Mouse (Mus musculus) liver, embryonic 11.5 days (tissue): ENCODE measurements around the gene Pfkp. TPM values are rescaled to one million over a fixed set of nuclear protein-coding genes. Genes with fewer than 3 reads are reported as not detected.

ENCODE experiments used
- ATAC-seq: fragments of 200-750 bp; cut with Nextera tagmentation; replicated peaks from 2 replicates; pipeline ENCODE4 v1.8.0; 2017; ENCODE audit warnings: moderate number of reproducible peaks, mild to moderate bottlenecking, moderate TSS enrichment, moderate library complexity; ENCODE audit not compliant: low FRiP score
- DNase-seq: peaks from one replicate; pipeline ENCODE4 v3.0.0-alpha.2; 2017; ENCODE audit warnings: low spot score
- H3K27ac ChIP-seq: fragments of 300-500 bp; sonication (generic); 2 replicates; pipeline ENCODE4 v1.5.1; 2014; ENCODE audit warnings: mild to moderate bottlenecking, low read depth, low read length, control low read depth
- H3K27me3 ChIP-seq: fragments of 300-500 bp; sonication (generic); replicated peaks from 2 replicates; pipeline ENCODE4 v1.6.1; 2014; ENCODE audit warnings: low read length, mixed read lengths; ENCODE audit not compliant: control insufficient read depth, insufficient read depth
- H3K36me3 ChIP-seq: fragments of 300-500 bp; sonication (generic); 2 replicates; pipeline ENCODE4 v1.6.1; 2014; ENCODE audit warnings: mild to moderate bottlenecking, low read length, moderate library complexity, mixed read lengths; ENCODE audit not compliant: control insufficient read depth, insufficient read depth
- H3K4me1 ChIP-seq: fragments of 300-500 bp; sonication (generic); replicated peaks from 2 replicates; pipeline ENCODE4 v1.6.1; 2014; ENCODE audit warnings: low read length, mixed read lengths; ENCODE audit not compliant: control insufficient read depth, insufficient read depth
- H3K4me2 ChIP-seq: fragments of 300-500 bp; sonication (generic); 2 replicates; pipeline ENCODE4 v1.6.1; 2014; ENCODE audit warnings: mild to moderate bottlenecking, control low read depth, moderate library complexity
- H3K4me3 ChIP-seq: fragments of 300-500 bp; sonication (generic); 2 replicates; pipeline ENCODE4 v1.5.1; 2014; ENCODE audit warnings: low read depth, low read length, control low read depth
- H3K9ac ChIP-seq: fragments of 300-500 bp; sonication (generic); 2 replicates; pipeline ENCODE4 v1.6.1; 2014; ENCODE audit warnings: low read depth, low read length, control low read depth
- H3K9me3 ChIP-seq: fragments of 300-500 bp; sonication (generic); 2 replicates; pipeline ENCODE4 v1.6.1; 2016; ENCODE audit warnings: low read length, inconsistent platforms, mixed read lengths; ENCODE audit not compliant: control insufficient read depth
- WGBS: fragments of 180-500 bp; shearing (Covaris S2); extraction: QIAGEN DNeasy Blood & Tissue Kit; methylation state at CpG from one replicate; pipeline ENCODE4 v1.1.7; 2014; 5-methylcytosine and 5-hydroxymethylcytosine counted together
- polyA plus RNA-seq: library from polyadenylated mRNA; unstranded; fragments of >200 nt; fragmentation: Nextera tagmentation; extraction: Ambion mirVana; gene quantifications from 2 replicates; pipeline ENCODE4 v1.2.1, GENCODE M21; 2014

The Pfkp gene
- polyA plus RNA-seq, 1 experiment from 2014 or later = 27.4 TPM

- Histone ChIP-seq H3K4me3 (no peak overlapping the region), H3K27me3 (no peaks in the 10 kb centered on the region), H3K27ac (no peak overlapping the region), H3K9ac (no peak overlapping the region), H3K36me3 (no peaks in the 10 kb centered on the region), H3K4me2 (no peak overlapping the region), H3K9me3 (no peaks in the 10 kb centered on the region), H3K4me1 (peaks cover 15% of the 10 kb centered on the region)
- no peak for ATAC-seq
- 84% methylated on average over 1 of the region's 1 CpGs for WGBS
- no peak for DNase-seq
Observed at GRCm38 (mm10) chr13:6641497-6641896, 7.1 kb downstream of the Pfkp start.

- Histone ChIP-seq H3K4me1 (peaks cover 18% of the 10 kb centered on the region), H3K9me3 (no peaks in the 10 kb centered on the region), H3K9ac (no peak overlapping the region), H3K27ac (no peak overlapping the region), H3K4me2 (no peak overlapping the region), H3K36me3 (no peaks in the 10 kb centered on the region), H3K27me3 (no peaks in the 10 kb centered on the region), H3K4me3 (no peak overlapping the region)
- no peak for DNase-seq
- ATAC-seq = no peak
- 81% methylated on average over 5 of the region's 5 CpGs for WGBS
Observed at GRCm38 (mm10) chr13:6639507-6640030, 9.0 kb downstream of the Pfkp start.

- H3K9ac ChIP-seq = no peak overlapping the region
- ATAC-seq = no peak
- no peaks in the 10 kb centered on the region for H3K27me3 ChIP-seq
- no peaks in the 10 kb centered on the region for H3K9me3 ChIP-seq
- no peaks in the 10 kb centered on the region for H3K36me3 ChIP-seq
- H3K4me3 ChIP-seq = no peak overlapping the region
- peaks cover 15% of the 10 kb centered on the region for H3K4me1 ChIP-seq
- WGBS = 83% methylated on average over 3 of the region's 3 CpGs
- H3K27ac ChIP-seq = no peak overlapping the region
- no peak for DNase-seq
- no peak overlapping the region for H3K4me2 ChIP-seq
Observed at GRCm38 (mm10) chr13:6638976-6639375, 9.6 kb downstream of the Pfkp start.

- Histone ChIP-seq H3K9me3 (no peaks in the 10 kb centered on the region), H3K27ac (no peak overlapping the region), H3K4me2 (no peak overlapping the region), H3K36me3 (no peaks in the 10 kb centered on the region), H3K9ac (no peak overlapping the region), H3K27me3 (no peaks in the 10 kb centered on the region), H3K4me1 (peaks cover 10% of the 10 kb centered on the region), H3K4me3 (no peak overlapping the region)
- WGBS = 62% methylated on average over 1 of the region's 1 CpGs
- DNase-seq (no peak), ATAC-seq (no peak)
Observed at GRCm38 (mm10) chr13:6638425-6638824, 10.2 kb downstream of the Pfkp start.

GRCm38 (mm10) chr13:6637534-6638124 lies 10.9 kb downstream of the Pfkp start:
- Histone ChIP-seq H3K4me3 (no peak overlapping the region), H3K9me3 (no peaks in the 10 kb centered on the region), H3K27me3 (no peaks in the 10 kb centered on the region), H3K4me2 (no peak overlapping the region), H3K36me3 (no peaks in the 10 kb centered on the region), H3K9ac (no peak overlapping the region), H3K27ac (no peak overlapping the region), H3K4me1 (peaks cover 12% of the 10 kb centered on the region)
- WGBS = 75% methylated on average over 7 of the region's 7 CpGs
- ATAC-seq = 0 out of 2 replicates have a peak, but pooled peaks have one; percentile 24
- no peak for DNase-seq

- Histone ChIP-seq H3K4me1 (peaks cover 10% of the 10 kb centered on the region), H3K27ac (no peak overlapping the region), H3K4me2 (no peak overlapping the region), H3K27me3 (no peaks in the 10 kb centered on the region), H3K36me3 (no peaks in the 10 kb centered on the region), H3K9me3 (no peaks in the 10 kb centered on the region), H3K4me3 (no peak overlapping the region), H3K9ac (no peak overlapping the region)
- no peak for ATAC-seq
- WGBS = 82% methylated on average over 4 of the region's 4 CpGs
- no peak for DNase-seq
Observed at GRCm38 (mm10) chr13:6636976-6637375, 11.6 kb downstream of the Pfkp start.

GRCm38 (mm10) chr13:6636520-6636919 lies 12.1 kb downstream of the Pfkp start:
- H3K9ac ChIP-seq = no peak overlapping the region
- H3K36me3 ChIP-seq = no peaks in the 10 kb centered on the region
- H3K4me2 ChIP-seq = no peak overlapping the region
- 64% methylated on average over 6 of the region's 6 CpGs for WGBS
- no peak for DNase-seq
- no peaks in the 10 kb centered on the region for H3K27me3 ChIP-seq
- H3K9me3 ChIP-seq = no peaks in the 10 kb centered on the region
- no peak overlapping the region for H3K27ac ChIP-seq
- no peak overlapping the region for H3K4me3 ChIP-seq
- no peak for ATAC-seq
- H3K4me1 ChIP-seq = peaks cover 10% of the 10 kb centered on the region

GRCm38 (mm10) chr13:6635138-6636076 lies 13.2 kb downstream of the Pfkp start:
- Histone ChIP-seq H3K27me3 (no peaks in the 10 kb centered on the region), H3K4me3 (no peak overlapping the region), H3K4me2 (no peak overlapping the region), H3K4me1 (peaks cover 10% of the 10 kb centered on the region), H3K9ac (no peak overlapping the region), H3K36me3 (no peaks in the 10 kb centered on the region), H3K9me3 (no peaks in the 10 kb centered on the region), H3K27ac (no peak overlapping the region)
- ATAC-seq = peak; percentile 38; the same call in 1 of the 2 replicates
- no peak for DNase-seq
- 49% methylated on average over 11 of the region's 11 CpGs for WGBS
